Mouse (Mus musculus): Measurements from ENCODE around the gene 6330409D20Rik. TPM values are rescaled to one million over a fixed set of nuclear protein-coding genes. Genes with fewer than 3 reads are reported as not detected.

6330409D20Rik gene
- polyA plus RNA-seq, 1 experiment from 2014 or later = 3.9 TPM

DNA sequence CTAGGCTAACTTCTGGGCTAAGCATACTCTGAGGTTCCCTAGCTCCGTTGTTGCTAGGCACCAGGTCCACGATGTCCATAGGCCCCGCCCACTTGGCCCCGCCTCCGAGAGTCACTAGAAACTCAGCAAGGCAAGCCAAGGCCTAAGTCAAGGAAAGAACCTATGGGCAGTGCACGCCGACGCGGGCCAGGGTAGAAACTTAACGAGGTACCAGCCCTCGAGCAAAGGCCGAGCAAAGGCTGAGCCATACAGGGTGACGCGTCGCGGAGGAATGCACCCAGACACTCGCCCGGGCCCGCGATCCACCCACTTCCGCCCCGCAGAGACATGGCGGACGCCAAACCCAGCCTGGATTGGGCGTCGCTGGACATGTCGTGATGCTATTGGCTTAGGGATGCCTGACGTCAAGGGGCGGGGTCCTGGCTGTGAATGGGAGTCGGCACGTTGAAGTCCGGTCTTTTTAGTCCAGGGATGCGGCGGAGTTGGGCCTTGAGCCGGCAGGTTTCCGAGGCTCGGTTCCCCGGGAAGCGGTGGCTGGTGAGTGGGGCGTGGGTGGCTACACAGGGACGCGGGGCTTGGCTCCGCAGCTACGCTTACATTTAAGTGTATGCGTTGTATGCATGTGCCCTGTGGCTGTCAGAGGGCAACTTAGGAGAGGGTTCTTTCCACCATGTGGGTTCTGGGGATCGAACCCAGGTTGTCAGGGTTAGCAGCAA lies 34.7 kb upstream of the 6330409D20Rik start, which contains the start of the genes Ttc16 and Ptrh1:
Ttc16 (minus strand) TSS at position 275 of the 716 bp plus-strand sequence.
Ptrh1 (plus strand) TSS at position 428 of the 716 bp plus-strand sequence.
- no peaks in the 10 kb centered on the region for H3K27me3 ChIP-seq (ENCODE audit: control insufficient read depth, insufficient read depth, low read length)
- H3K4me3 ChIP-seq (ENCODE audit: low read depth, low read length) = peak within 1 kb of the TSS; percentile 57
- peak within 1 kb of the TSS; percentile 83 for H3K4me2 ChIP-seq (ENCODE audit: low read depth, low read length)
- H3K27ac ChIP-seq (ENCODE audit: low read depth, low read length) = peak within 1 kb of the TSS; percentile 55
- H3K4me1 ChIP-seq (ENCODE audit: control insufficient read depth, insufficient read depth, low read length) = peaks cover 12% of the 10 kb centered on the region
- H3K9me3 ChIP-seq (ENCODE audit: control insufficient read depth, low read length) = no peaks in the 10 kb centered on the region
- peak within 1 kb of the TSS; percentile 51 for H3K9ac ChIP-seq (replicated peaks; ENCODE audit: low read depth, low read length)
- no peaks in the 10 kb centered on the region for H3K36me3 ChIP-seq (ENCODE audit: control insufficient read depth, insufficient read depth, low read length)
- WGBS = under 1% methylated on average over 46 of the region's 46 CpGs
- ATAC-seq (ENCODE audit: low read depth) = peak; percentile 97

DNA sequence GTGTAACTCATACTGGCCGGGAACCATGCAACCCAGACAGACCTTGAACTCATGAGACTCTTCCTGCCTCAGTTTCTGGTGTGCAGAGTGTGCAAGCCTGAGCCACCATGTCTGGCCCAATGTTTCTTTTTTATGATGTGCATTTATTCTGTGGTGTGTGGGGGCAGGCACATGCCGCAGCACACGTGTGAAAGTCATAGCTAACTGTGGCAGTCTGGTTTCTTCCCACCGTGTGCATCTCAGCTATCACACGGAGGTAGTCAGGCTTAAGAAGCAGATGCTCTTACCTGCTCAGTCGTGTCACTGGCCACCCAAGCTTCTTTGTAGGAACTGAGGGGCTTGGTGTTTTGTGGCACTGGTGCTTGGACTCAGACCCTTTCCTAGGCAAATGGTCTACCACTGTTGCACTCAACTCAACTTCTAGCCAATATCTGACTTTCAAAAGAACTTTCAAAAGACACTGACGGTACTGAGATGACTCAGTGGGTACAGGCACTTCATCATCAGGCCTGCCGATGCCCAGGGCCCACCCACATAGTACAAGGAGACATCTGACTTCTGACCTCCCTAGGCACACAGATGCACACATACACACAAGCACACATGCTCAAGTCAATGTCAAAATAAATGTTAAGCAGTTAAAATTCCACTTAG lies 31.9 kb upstream of the 6330409D20Rik start:
- H3K4me1 ChIP-seq (ENCODE audit: control insufficient read depth, insufficient read depth, low read length) = peaks cover 12% of the 10 kb centered on the region
- 90% methylated on average over 8 of the region's 8 CpGs for WGBS
- ATAC-seq (ENCODE audit: low read depth) = no peak

DNA sequence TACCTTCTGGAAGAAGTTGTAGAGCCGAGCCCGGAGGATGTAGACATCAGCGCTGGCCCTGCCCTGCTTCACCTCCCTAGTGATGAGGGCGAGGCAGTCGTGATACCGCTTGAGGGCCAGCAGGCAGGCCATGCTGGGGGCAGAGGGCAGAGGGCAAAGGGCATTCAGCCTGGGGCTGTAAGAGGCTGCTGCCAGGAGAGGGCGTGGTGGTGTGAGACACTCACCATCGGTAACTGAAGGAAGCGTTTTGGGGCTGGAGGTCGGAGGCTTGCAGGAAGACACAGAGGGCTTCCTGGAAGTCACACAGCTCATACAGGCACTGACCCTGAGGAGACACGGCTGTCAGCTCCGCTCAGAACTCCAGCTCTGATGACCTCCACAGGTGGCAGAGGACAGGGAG lies 31.1 kb upstream of the 6330409D20Rik start:
- ATAC-seq (ENCODE audit: low read depth) = no peak
- Histone ChIP-seq H3K9ac (replicated peaks; ENCODE audit: low read depth, low read length) (no peak overlapping the region), H3K4me2 (ENCODE audit: low read depth, low read length) (no peak overlapping the region), H3K4me1 (ENCODE audit: control insufficient read depth, insufficient read depth, low read length) (peaks cover 12% of the 10 kb centered on the region), H3K36me3 (ENCODE audit: control insufficient read depth, insufficient read depth, low read length) (no peaks in the 10 kb centered on the region), H3K4me3 (ENCODE audit: low read depth, low read length) (no peak overlapping the region), H3K27ac (ENCODE audit: low read depth, low read length) (no peak overlapping the region), H3K27me3 (ENCODE audit: control insufficient read depth, insufficient read depth, low read length) (no peaks in the 10 kb centered on the region), H3K9me3 (ENCODE audit: control insufficient read depth, low read length) (no peaks in the 10 kb centered on the region)
- 38% methylated on average over 12 of the region's 12 CpGs for WGBS

More for the DNA sequence above, 31.9 kb upstream of the 6330409D20Rik start:
- no peak overlapping the region for H3K27ac ChIP-seq (ENCODE audit: low read depth, low read length)
- no peak overlapping the region for H3K4me2 ChIP-seq (ENCODE audit: low read depth, low read length)
- no peaks in the 10 kb centered on the region for H3K9me3 ChIP-seq (ENCODE audit: control insufficient read depth, low read length)
- H3K27me3 ChIP-seq (ENCODE audit: control insufficient read depth, insufficient read depth, low read length) = no peaks in the 10 kb centered on the region
- no peaks in the 10 kb centered on the region for H3K36me3 ChIP-seq (ENCODE audit: control insufficient read depth, insufficient read depth, low read length)
- H3K4me3 ChIP-seq (ENCODE audit: low read depth, low read length) = no peak overlapping the region
- no peak overlapping the region for H3K9ac ChIP-seq (replicated peaks; ENCODE audit: low read depth, low read length)

DNA sequence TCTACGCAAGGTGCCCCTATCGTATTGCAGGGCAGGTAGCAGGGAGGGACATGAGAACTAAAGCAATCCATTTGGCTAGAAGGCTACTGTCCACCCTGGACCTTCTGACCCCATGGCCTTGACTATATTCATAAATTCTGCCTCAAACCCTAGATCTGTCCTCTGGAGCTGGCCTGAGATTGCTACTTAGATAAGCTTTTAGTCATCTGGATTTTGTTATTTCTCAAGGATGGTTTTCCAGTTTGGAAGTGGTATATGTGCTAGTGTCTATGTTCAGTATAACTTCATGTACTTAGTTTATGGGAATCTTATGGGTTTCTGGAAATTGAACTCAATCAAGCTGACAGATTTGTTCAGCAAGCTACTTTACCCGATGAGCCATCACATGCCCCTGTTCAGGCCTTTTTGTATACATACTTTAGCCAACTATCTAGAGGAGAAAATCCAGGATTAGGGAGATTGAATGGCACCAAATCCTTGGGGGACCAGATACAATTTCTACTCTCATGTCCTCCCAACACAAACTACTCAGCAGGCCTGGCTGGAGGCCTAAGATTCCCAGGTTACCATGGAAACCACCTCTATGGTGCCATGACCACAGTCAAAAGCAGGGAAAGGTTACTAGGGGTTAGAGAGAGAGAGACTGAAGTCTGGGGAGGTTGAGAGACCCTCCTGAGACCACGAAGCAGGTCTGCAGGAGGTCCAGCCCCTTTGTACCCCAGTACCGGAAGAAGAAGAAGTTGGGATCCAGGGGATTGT lies 28.7 kb upstream of the 6330409D20Rik start:
- Histone ChIP-seq H3K4me2 (ENCODE audit: low read depth, low read length) (no peak overlapping the region), H3K9me3 (ENCODE audit: control insufficient read depth, low read length) (no peaks in the 10 kb centered on the region), H3K9ac (replicated peaks; ENCODE audit: low read depth, low read length) (no peak overlapping the region), H3K4me1 (ENCODE audit: control insufficient read depth, insufficient read depth, low read length) (no peaks in the 10 kb centered on the region), H3K27ac (ENCODE audit: low read depth, low read length) (no peak overlapping the region), H3K36me3 (ENCODE audit: control insufficient read depth, insufficient read depth, low read length) (no peaks in the 10 kb centered on the region), H3K4me3 (ENCODE audit: low read depth, low read length) (no peak overlapping the region), H3K27me3 (ENCODE audit: control insufficient read depth, insufficient read depth, low read length) (no peaks in the 10 kb centered on the region)
- no peak for ATAC-seq (ENCODE audit: low read depth)
- 72% methylated on average over 5 of the region's 5 CpGs for WGBS

DNA sequence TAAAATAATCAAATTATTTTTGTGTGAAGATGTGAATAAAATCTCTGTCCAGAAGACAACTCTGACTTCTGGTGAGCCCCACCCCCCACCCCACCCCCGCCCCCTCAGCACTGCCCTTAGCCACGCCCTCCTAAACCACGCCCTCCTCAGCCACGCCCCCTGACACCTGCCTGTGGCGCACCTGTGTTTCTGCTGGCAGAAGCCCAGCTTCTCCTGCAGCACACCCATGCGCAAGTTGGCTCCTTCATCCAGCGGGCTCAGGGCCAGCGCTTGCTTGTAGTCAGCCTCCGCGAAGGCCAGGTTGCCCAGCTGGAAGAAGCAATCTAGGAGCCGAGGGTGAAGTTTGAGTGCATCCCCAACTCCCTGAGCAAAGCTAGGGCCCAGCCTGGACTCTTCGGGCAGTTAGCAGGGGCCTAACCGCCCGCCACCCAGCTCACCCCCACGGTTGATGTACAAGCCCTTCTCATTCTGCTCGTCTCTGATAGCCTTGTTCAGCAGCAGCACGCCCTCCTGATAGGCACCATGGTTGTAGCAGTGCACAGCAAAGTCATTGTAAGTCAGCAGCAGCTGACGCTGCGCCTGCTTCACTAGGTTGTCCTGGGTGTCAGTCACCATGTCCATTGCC lies 28.0 kb upstream of the 6330409D20Rik start:
- no peaks in the 10 kb centered on the region for H3K27me3 ChIP-seq (ENCODE audit: control insufficient read depth, insufficient read depth, low read length)
- 59% methylated on average over 19 of the region's 19 CpGs for WGBS
- H3K4me2 ChIP-seq (ENCODE audit: low read depth, low read length) = no peak overlapping the region
- no peak overlapping the region for H3K9ac ChIP-seq (replicated peaks; ENCODE audit: low read depth, low read length)
- no peaks in the 10 kb centered on the region for H3K36me3 ChIP-seq (ENCODE audit: control insufficient read depth, insufficient read depth, low read length)
- no peak overlapping the region for H3K4me3 ChIP-seq (ENCODE audit: low read depth, low read length)
- no peaks in the 10 kb centered on the region for H3K4me1 ChIP-seq (ENCODE audit: control insufficient read depth, insufficient read depth, low read length)
- no peak overlapping the region for H3K27ac ChIP-seq (ENCODE audit: low read depth, low read length)
- no peaks in the 10 kb centered on the region for H3K9me3 ChIP-seq (ENCODE audit: control insufficient read depth, low read length)
- ATAC-seq (ENCODE audit: low read depth) = no peak

DNA sequence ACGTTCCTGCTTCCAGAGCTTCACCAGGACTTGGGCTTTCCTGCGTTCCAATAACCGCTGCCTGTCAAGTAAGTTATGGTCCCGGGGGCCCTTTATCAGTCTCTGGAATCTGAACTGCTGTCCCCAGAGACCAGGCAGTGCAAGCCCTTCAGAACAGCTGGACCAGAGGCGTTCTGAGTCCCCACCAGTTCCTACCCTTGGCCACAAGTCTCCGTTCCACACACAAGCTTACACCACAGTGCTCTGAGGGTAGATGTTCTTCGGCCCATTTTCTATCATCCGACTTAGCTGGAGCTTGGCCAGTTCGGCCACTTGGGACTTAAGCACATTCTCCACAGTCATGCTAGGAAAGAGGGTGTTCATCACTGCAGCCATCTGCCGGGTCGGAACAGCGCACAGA lies 26.4 kb upstream of the 6330409D20Rik start:
- no peaks in the 10 kb centered on the region for H3K27me3 ChIP-seq (ENCODE audit: control insufficient read depth, insufficient read depth, low read length)
- H3K4me2 ChIP-seq (ENCODE audit: low read depth, low read length) = no peak overlapping the region
- ATAC-seq (ENCODE audit: low read depth) = no peak
- no peaks in the 10 kb centered on the region for H3K4me1 ChIP-seq (ENCODE audit: control insufficient read depth, insufficient read depth, low read length)
- WGBS = 67% methylated on average over 12 of the region's 12 CpGs
- H3K9me3 ChIP-seq (ENCODE audit: control insufficient read depth, low read length) = no peaks in the 10 kb centered on the region
- no peak overlapping the region for H3K9ac ChIP-seq (replicated peaks; ENCODE audit: low read depth, low read length)
- H3K27ac ChIP-seq (ENCODE audit: low read depth, low read length) = no peak overlapping the region
- H3K4me3 ChIP-seq (ENCODE audit: low read depth, low read length) = no peak overlapping the region
- H3K36me3 ChIP-seq (ENCODE audit: control insufficient read depth, insufficient read depth, low read length) = no peaks in the 10 kb centered on the region; the same call in 1 of the 2 replicates

DNA sequence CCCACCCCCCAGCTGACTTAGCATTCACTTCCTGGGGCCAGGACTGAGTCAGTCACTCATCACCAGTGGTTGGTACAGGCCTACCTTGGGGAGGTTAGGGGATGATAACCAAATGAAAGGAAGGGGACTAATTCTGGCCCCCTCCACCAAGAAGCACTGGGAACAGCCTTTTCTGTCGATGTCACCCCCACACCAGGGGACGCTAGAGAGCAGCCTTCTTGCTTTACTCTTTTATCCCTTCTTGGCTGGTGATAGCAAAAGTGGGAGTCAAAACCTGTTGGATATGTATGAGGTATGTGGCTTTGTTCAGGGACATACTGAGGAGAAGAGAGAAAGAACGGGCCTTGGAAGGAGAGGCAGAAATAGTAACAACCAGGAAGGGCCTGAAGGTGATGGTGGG lies 22.5 kb upstream of the 6330409D20Rik start:
- Histone ChIP-seq H3K27ac (ENCODE audit: low read depth, low read length) (no peak overlapping the region), H3K9me3 (ENCODE audit: control insufficient read depth, low read length) (no peaks in the 10 kb centered on the region), H3K4me1 (ENCODE audit: control insufficient read depth, insufficient read depth, low read length) (peaks cover under 1% of the 10 kb centered on the region; the same call in 1 of the 2 replicates), H3K4me2 (ENCODE audit: low read depth, low read length) (no peak overlapping the region), H3K27me3 (ENCODE audit: control insufficient read depth, insufficient read depth, low read length) (no peaks in the 10 kb centered on the region), H3K4me3 (ENCODE audit: low read depth, low read length) (no peak overlapping the region), H3K9ac (replicated peaks; ENCODE audit: low read depth, low read length) (no peak overlapping the region), H3K36me3 (ENCODE audit: control insufficient read depth, insufficient read depth, low read length) (peaks cover 15% of the 10 kb centered on the region)
- no peak for ATAC-seq (ENCODE audit: low read depth)
- 84% methylated on average over 3 of the region's 3 CpGs for WGBS

DNA sequence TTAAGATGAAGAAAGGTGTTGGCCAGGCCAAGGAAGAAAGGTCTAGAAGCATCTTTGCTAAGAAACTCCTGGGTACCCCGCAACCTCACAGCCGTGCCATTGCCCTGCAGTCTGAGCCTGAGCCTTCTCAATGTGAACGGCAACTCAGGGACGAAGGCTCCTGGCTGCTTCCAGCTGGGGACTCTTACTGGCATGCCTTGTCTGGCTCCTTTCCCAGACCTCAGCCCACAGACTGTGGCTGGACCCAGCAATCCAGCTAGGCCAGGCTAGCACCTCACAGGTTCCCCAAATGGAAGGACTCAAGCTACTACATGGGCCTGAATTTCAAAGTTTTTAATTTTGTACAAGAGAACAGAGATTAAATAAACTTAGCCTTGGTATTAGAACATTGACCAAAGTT lies 21.0 kb upstream of the 6330409D20Rik start:
- Histone ChIP-seq H3K27me3 (ENCODE audit: control insufficient read depth, insufficient read depth, low read length) (no peaks in the 10 kb centered on the region), H3K4me1 (ENCODE audit: control insufficient read depth, insufficient read depth, low read length) (peaks cover 5% of the 10 kb centered on the region), H3K9me3 (ENCODE audit: control insufficient read depth, low read length) (no peaks in the 10 kb centered on the region), H3K9ac (replicated peaks; ENCODE audit: low read depth, low read length) (no peak overlapping the region), H3K4me2 (ENCODE audit: low read depth, low read length) (no peak overlapping the region), H3K4me3 (ENCODE audit: low read depth, low read length) (no peak overlapping the region), H3K36me3 (ENCODE audit: control insufficient read depth, insufficient read depth, low read length) (peaks cover 15% of the 10 kb centered on the region), H3K27ac (ENCODE audit: low read depth, low read length) (no peak overlapping the region)
- no peak for ATAC-seq (ENCODE audit: low read depth)
- WGBS = 84% methylated on average over 4 of the region's 4 CpGs
